Mouse (Mus musculus) forebrain, embryonic 12.5 days (tissue): Measurements from ENCODE around the gene Faap24. TPM values are rescaled to one million over a fixed set of nuclear protein-coding genes. Genes with fewer than 3 reads are reported as not detected.

Source experiments
- ATAC-seq: fragments of 200-750 bp; cut with Nextera tagmentation; 2 replicates; pipeline ENCODE4 v1.8.0; 2017; ENCODE audit warnings: moderate TSS enrichment; ENCODE audit not compliant: low FRiP score
- H3K27ac ChIP-seq: fragments of 300-500 bp; sonication (generic); 2 replicates; pipeline ENCODE4 v1.5.1; 2016; ENCODE audit warnings: mild to moderate bottlenecking
- H3K27me3 ChIP-seq: fragments of 300-500 bp; sonication (generic); 2 replicates; pipeline ENCODE4 v1.6.1; 2016; ENCODE audit warnings: mild to moderate bottlenecking
- H3K36me3 ChIP-seq: fragments of 300-500 bp; sonication (generic); replicated peaks from 2 replicates; pipeline ENCODE4 v1.6.1; 2016; ENCODE audit warnings: mild to moderate bottlenecking
- H3K4me1 ChIP-seq: fragments of 300-500 bp; sonication (generic); 2 replicates; pipeline ENCODE4 v1.6.1; 2016
- H3K4me2 ChIP-seq: fragments of 300-500 bp; sonication (generic); 2 replicates; pipeline ENCODE4 v1.6.1; 2016; ENCODE audit warnings: mild to moderate bottlenecking, moderate library complexity
- H3K4me3 ChIP-seq: fragments of 300-500 bp; sonication (generic); replicated peaks from 2 replicates; pipeline ENCODE4 v1.5.1; 2016; ENCODE audit warnings: mild to moderate bottlenecking
- H3K9ac ChIP-seq: fragments of 300-500 bp; sonication (generic); 2 replicates; pipeline ENCODE4 v1.6.1; 2016; ENCODE audit warnings: mild to moderate bottlenecking
- H3K9me3 ChIP-seq: fragments of 300-500 bp; sonication (generic); 2 replicates; pipeline ENCODE4 v1.6.1; 2016
- WGBS: fragments of 180-500 bp; shearing (Covaris S2); methylation state at CpG from one replicate; pipeline ENCODE4 v1.1.7; 2016; 5-methylcytosine and 5-hydroxymethylcytosine counted together
- polyA plus RNA-seq: library from polyadenylated mRNA; unstranded; fragments of >200 nt; fragmentation: Nextera tagmentation; extraction: Ambion mirVana; gene quantifications from 2 replicates; pipeline ENCODE4 v1.2.1, GENCODE M21; 2016

Faap24 gene
- polyA plus RNA-seq, 1 experiment from 2014 or later: 26.3 TPM

GRCm38 (mm10) chr7:35362253-35362652, 34.4 kb downstream of the Faap24 start:
- ATAC-seq: no peak
- Histone ChIP-seq H3K27ac (no peak overlapping the region), H3K9me3 (no peaks in the 10 kb centered on the region), H3K36me3 (no peaks in the 10 kb centered on the region), H3K27me3 (no peaks in the 10 kb centered on the region), H3K4me3 (no peak overlapping the region), H3K4me1 (no peaks in the 10 kb centered on the region), H3K9ac (no peak overlapping the region), H3K4me2 (no peak overlapping the region)
- WGBS: 74% methylated on average over 5 of the region's 5 CpGs

- no peak overlapping the region for H3K4me2 ChIP-seq
- ATAC-seq: no peak
- no peaks in the 10 kb centered on the region for H3K27me3 ChIP-seq
- H3K9ac ChIP-seq: no peak overlapping the region
- WGBS: 88% methylated on average over 12 of the region's 12 CpGs
- no peak overlapping the region for H3K4me3 ChIP-seq
- H3K9me3 ChIP-seq: no peaks in the 10 kb centered on the region
- H3K27ac ChIP-seq: no peak overlapping the region
- H3K36me3 ChIP-seq: no peaks in the 10 kb centered on the region
- no peaks in the 10 kb centered on the region for H3K4me1 ChIP-seq
These were observed 39.0 kb downstream of the Faap24 start for GRCm38 (mm10) chr7:35357621-35358020.

GRCm38 (mm10) chr7:35355303-35355872, 41.2 kb downstream of the Faap24 start:
- 91% methylated on average over 5 of the region's 5 CpGs for whole genome bisulfite sequencing
- no peak overlapping the region for H3K4me3 ChIP-seq
- ATAC-seq: no peak

GRCm38 (mm10) chr7:35353306-35353705, 43.3 kb downstream of the Faap24 start:
- H3K27me3 ChIP-seq: no peaks in the 10 kb centered on the region
- no peaks in the 10 kb centered on the region for H3K9me3 ChIP-seq
- ATAC-seq: no peak
- H3K9ac ChIP-seq: no peak overlapping the region
- H3K4me1 ChIP-seq: no peaks in the 10 kb centered on the region
- H3K36me3 ChIP-seq: no peaks in the 10 kb centered on the region
- WGBS: 96% methylated on average over 15 of the region's 15 CpGs
- H3K27ac ChIP-seq: no peak overlapping the region
- no peak overlapping the region for H3K4me2 ChIP-seq
- H3K4me3 ChIP-seq: no peak overlapping the region

More at GRCm38 (mm10) chr7:35355303-35355872, 41.2 kb downstream of the Faap24 start:
- Histone ChIP-seq H3K9me3 (no peaks in the 10 kb centered on the region), H3K4me1 (no peaks in the 10 kb centered on the region), H3K9ac (no peak overlapping the region), H3K4me2 (no peak overlapping the region), H3K36me3 (no peaks in the 10 kb centered on the region), H3K27me3 (no peaks in the 10 kb centered on the region), H3K27ac (no peak overlapping the region)

GRCm38 (mm10) chr7:35351155-35351554, 45.5 kb downstream of the Faap24 start:
- H3K4me1 ChIP-seq: no peaks in the 10 kb centered on the region
- no peak for ATAC-seq
- WGBS: 90% methylated on average over 3 of the region's 3 CpGs

GRCm38 (mm10) chr7:35349886-35350684, 46.6 kb downstream of the Faap24 start:
- Histone ChIP-seq H3K4me1 (no peaks in the 10 kb centered on the region), H3K4me2 (no peak overlapping the region), H3K36me3 (no peaks in the 10 kb centered on the region), H3K9ac (no peak overlapping the region), H3K4me3 (no peak overlapping the region), H3K9me3 (no peaks in the 10 kb centered on the region), H3K27ac (no peak overlapping the region), H3K27me3 (no peaks in the 10 kb centered on the region)
- 88% methylated on average over 8 of the region's 8 CpGs for WGBS
- no peak for ATAC-seq

More at GRCm38 (mm10) chr7:35351155-35351554, 45.5 kb downstream of the Faap24 start:
- H3K9me3 ChIP-seq: no peaks in the 10 kb centered on the region
- no peaks in the 10 kb centered on the region for H3K27me3 ChIP-seq
- no peak overlapping the region for H3K4me2 ChIP-seq
- no peaks in the 10 kb centered on the region for H3K36me3 ChIP-seq
- H3K27ac ChIP-seq: no peak overlapping the region
- no peak overlapping the region for H3K4me3 ChIP-seq
- no peak overlapping the region for H3K9ac ChIP-seq

GRCm38 (mm10) chr7:35349022-35349421, 47.6 kb downstream of the Faap24 start:
- Histone ChIP-seq H3K9ac (no peak overlapping the region), H3K4me1 (no peaks in the 10 kb centered on the region), H3K9me3 (no peaks in the 10 kb centered on the region), H3K36me3 (no peaks in the 10 kb centered on the region), H3K27me3 (no peaks in the 10 kb centered on the region), H3K27ac (no peak overlapping the region), H3K4me3 (no peak overlapping the region), H3K4me2 (no peak overlapping the region)
- ATAC-seq: no peak
- 91% methylated on average over 4 of the region's 4 CpGs for WGBS

GRCm38 (mm10) chr7:35347918-35348700, 48.5 kb downstream of the Faap24 start:
- Histone ChIP-seq H3K4me2 (no peak overlapping the region), H3K9me3 (no peaks in the 10 kb centered on the region), H3K4me3 (no peak overlapping the region), H3K9ac (no peak overlapping the region), H3K27ac (no peak overlapping the region), H3K36me3 (no peaks in the 10 kb centered on the region), H3K4me1 (no peaks in the 10 kb centered on the region), H3K27me3 (no peaks in the 10 kb centered on the region)
- no peak for ATAC-seq
- 83% methylated on average over 17 of the region's 18 CpGs for WGBS

GRCm38 (mm10) chr7:35344785-35345330, 51.8 kb downstream of the Faap24 start:
- H3K4me1 ChIP-seq: 0 out of 2 replicates have a peak, but pooled peaks cover 4% of the 10 kb centered on the region
- H3K27ac ChIP-seq: no peak overlapping the region
- H3K4me2 ChIP-seq: no peak overlapping the region
- H3K9me3 ChIP-seq: no peaks in the 10 kb centered on the region
- no peak overlapping the region for H3K4me3 ChIP-seq
- no peaks in the 10 kb centered on the region for H3K36me3 ChIP-seq
- H3K9ac ChIP-seq: no peak overlapping the region
- H3K27me3 ChIP-seq: no peaks in the 10 kb centered on the region
- 95% methylated on average over 5 of the region's 5 CpGs for WGBS
- ATAC-seq: no peak

- Histone ChIP-seq H3K27ac (no peak overlapping the region), H3K9ac (no peak overlapping the region), H3K4me2 (no peak overlapping the region), H3K36me3 (no peaks in the 10 kb centered on the region), H3K4me1 (0 out of 2 replicates have a peak, but pooled peaks cover 4% of the 10 kb centered on the region), H3K27me3 (no peaks in the 10 kb centered on the region), H3K4me3 (no peak overlapping the region), H3K9me3 (no peaks in the 10 kb centered on the region)
- no peak for ATAC-seq
- 84% methylated on average over 4 of the region's 4 CpGs for WGBS
These were observed 54.1 kb downstream of the Faap24 start for GRCm38 (mm10) chr7:35342498-35342897.
